Mouse (Mus musculus) gastrocnemius, postnatal 10 days (tissue): ENCODE data around the gene Gm11027. TPM values are rescaled to one million over a fixed set of nuclear protein-coding genes. Genes with fewer than 3 reads are reported as not detected.

Experiments used
- DNase-seq: peaks from one replicate; pipeline ENCODE4 v3.0.0; 2021; ENCODE audit warnings: mixed read lengths
- microRNA-seq, 2 experiments: library from miRNA; unstranded; fragments of <30 nt; microRNA quantifications; one replicate each; pipeline ENCODE4 v1.2.0; 2021
- total RNA-seq, 2 experiments: library from RNA; stranded (reverse); gene quantifications; 2 replicates each; pipeline ENCODE4 v1.2.3; 2021

The Gm11027 gene
- total RNA-seq, 2 experiments from 2014 or later, result not detected

- DNase-seq, result no peak
Measured at GRCm38 (mm10) chr12:116280149-116280652, 5.0 kb downstream of the Gm11027 start.

DNA sequence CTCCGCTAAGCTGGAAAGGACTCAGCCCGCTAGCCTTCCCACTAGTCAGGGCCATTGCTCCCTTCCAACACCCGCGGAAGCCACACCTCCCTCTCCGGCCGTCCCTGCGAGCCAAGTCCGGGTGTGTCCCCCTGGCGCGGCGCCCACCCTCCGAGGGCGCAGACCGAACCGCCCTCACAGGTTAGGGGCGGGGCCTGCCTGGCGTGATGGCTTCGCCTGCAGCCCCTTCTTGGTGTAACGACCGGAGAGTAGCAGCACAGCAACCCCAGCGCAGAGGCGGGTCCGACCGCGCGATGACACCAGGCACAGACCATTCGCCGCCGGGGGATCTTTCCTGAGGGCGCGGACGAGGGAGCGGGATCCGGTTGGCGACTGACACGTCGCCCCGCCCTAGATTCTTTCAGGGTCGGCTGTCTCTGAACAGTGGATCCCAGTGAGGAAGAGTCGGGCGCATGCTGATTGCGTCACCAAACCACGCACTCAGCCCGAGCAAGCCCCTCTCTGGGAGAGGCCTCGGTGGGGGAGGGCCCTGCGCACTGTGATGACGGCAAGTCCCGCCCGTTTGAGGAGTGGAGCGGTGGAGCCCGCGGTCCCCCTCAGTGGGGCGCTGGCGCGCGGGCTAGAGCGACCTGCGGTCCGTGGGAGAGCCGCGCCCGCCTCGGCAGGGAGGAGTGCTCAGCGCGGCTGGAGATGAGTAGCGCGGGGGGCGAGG lies 5.6 kb downstream of the Gm11027 start, which contains the start of gene Esyt2:
Esyt2 (plus strand) TSS at position 544 of the 712 bp plus-strand sequence.
- peak; percentile 99 for DNase-seq

DNA sequence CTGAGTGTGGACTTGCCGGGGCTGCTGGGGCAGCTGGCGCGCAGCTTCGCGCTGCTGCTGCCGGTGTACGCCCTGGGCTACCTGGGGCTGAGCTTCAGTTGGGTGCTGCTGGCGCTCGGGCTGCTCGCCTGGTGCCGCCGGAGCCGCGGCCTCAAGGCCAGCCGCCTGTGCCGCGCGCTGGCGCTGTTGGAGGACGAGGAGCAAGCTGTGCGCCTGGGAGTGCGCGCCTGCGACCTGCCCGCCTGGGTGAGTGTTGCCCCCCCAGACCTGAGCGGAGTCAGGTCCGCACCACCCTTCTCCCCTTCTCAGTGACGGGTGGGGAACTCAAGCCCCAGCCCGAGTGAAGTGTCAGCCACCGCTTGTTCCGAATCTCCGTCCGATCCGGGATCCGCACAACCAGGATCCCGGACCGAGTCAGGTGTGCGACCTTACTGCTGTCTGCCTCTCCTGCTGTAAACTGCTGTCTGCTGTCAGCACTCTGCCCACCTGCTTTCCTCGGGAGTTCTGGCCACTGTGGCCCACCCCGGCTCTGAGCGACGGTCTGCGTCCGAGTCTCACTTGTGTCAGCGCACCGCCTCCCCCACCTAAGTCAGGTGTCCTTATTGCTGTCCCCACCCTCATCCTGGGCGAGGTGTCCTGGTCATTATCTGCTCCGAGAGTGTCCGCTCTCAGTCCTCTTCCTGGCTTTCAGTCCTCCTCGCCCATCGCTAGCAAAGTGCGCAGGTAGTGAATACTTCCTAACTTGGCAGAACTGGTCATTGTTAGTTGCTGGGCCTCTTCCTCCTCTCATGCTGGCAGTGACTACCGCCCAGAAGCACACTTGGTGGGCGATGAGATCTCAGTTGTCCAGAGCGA lies 6.5 kb downstream of the Gm11027 start:
- DNase-seq, result no peak

- no peak for DNase-seq
Measured at GRCm38 (mm10) chr12:116282856-116283255, 7.7 kb downstream of the Gm11027 start.

GRCm38 (mm10) chr12:116283511-116283910 lies 8.3 kb downstream of the Gm11027 start:
- DNase-seq, result no peak

DNA sequence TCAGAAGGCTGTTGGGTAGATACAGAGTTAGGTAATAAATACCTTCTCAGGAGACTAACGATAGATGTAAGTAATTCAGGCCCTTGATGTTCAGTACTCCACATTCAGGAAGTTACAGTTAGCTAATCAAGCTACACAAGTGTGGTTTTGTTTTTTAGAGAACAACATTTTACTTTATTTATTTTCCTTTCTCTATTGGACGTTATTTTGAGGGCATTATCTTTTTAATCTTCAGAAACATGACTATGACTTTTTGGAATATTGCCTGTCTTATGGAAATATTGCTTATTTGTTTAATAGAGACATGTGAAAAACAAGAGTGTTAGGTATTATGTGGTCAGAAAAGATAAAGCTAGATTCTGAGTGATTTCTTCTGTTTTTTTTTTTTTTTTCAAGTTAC lies 18.0 kb downstream of the Gm11027 start:
- no peak for DNase-seq

DNA sequence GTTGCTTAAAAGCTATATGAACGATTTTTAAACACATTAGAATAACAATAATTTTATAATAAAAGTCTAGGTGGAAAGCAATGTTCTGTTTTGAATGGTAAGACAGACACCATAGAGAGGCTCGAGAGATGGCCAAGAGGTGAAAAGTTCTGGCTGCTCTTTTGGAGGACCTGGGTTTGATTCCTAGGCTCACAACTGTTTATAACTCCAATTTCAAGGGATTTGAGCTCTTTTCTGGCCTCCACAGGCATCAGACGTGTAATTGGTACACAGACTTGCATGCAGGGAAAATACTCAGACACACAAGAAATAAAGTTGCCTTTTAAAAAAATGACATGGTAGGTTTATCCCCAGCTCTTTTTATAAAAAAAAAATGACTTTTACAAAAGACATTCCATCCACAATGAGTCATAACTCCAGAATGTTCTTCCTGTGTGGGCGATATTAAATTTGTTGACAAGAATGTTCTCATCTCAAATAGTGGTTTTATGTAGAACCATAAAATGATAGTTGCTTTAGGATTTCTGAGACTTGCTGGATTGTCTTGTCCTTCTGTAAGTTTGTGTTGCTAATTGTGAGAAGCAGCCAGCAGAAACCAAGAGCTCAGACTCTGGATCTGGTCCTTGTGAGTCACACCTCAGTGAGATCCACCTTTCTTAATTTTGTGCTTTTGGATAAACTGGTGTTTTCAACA lies 18.6 kb downstream of the Gm11027 start:
- no peak for DNase-seq

DNA sequence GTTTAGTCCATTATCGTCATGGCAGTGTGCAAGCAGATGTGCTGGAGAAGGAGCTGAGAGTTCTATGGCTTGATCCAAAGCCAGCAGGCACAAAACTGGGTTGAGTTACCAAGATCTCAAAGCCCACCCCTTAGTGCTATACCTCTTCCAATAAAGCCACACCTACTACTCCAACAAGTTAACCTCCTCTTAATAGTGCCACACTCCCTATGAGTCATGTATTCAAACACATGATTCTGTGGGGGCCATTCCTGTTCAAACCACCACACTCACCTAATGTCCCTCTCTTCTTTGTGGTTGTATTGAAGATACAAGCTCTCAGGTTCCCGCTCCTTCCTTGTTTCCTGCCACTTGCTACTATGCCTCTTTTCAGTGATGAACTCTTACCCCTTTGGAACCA lies 24.7 kb downstream of the Gm11027 start:
- DNase-seq, result no peak

GRCm38 (mm10) chr12:116302181-116302580 lies 27.0 kb downstream of the Gm11027 start:
- no peak for DNase-seq

DNA sequence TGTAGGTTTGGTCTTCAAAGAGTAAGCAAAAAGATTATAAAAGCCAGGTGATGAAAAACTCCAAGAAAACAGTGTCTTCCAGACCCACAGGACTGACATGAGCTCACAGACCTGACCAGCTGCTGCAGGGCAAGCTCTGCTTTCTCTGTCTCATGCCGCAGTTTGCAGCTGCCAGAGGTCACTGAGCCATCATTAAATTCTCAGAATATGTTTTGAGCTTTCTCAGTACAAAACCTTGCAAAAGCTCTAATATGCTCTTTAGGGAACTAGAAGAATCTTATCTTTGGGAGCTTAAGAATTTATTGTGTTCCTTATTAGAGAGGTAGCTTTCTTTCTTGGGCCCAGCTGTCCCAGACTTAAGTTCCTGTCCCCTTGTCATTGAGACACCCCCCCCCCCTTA lies 30.9 kb downstream of the Gm11027 start:
- DNase-seq, result no peak

DNA sequence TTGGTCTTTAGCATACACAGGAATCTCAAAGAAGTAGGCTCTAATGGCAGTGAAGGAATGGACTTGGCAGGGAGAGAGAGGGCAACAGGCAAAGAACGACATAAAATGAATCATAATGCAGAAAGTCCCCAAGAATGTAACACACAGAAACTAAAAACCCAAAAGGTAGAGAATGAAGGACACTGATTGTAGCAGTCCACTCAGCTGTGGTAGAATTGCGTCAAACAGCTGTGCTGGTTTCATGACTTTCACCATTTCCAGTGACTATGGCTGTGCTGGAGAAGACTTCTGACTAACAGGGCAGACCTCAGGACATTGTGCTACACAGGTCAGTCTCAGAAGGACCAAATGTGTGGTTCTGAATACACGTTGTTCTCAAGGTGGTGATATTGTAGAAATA lies 32.7 kb downstream of the Gm11027 start:
- DNase-seq, result no peak

- no peak for DNase-seq
Measured at GRCm38 (mm10) chr12:116308612-116309011, 33.4 kb downstream of the Gm11027 start.

DNA sequence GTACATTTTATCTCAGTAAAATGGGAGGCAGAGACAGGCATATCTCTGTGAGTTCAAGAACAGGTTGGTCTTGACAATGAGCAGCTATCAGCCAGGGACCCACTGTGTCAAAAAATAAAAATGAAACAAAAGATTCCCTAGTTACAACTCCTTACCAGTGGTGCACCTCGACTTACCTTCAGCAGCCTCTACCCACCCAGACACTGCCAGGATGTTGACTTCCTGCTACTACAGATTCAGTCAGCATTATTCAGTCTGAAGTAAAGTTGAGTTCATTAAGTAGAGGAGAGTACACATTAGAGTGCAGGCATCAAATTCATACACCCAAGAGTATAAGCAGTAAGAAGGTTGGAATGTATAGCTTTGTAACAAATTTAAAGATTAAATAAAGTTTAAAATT lies 38.6 kb downstream of the Gm11027 start:
- DNase-seq, result no peak

GRCm38 (mm10) chr12:116315498-116315897 lies 40.3 kb downstream of the Gm11027 start:
- no peak for DNase-seq

DNA sequence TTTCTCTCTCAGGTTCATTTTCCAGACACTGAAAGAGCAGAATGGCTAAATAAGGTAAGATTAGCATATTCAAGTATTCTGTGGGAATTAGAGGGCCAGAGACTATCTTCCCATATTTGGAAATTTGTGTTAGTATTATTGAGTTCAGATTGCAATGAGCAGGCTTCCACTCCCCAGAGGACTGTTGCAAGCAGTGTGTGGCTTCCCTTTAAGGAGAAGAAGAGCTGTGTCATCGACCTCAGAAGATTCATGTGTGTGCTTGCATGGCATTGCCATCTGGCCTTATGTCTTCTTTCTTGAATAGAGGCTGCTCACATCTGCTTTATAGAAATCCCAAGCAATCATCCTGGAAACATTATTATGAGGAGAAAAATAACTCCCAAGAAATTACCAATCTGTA lies 42.6 kb downstream of the Gm11027 start:
- DNase-seq, result no peak

Small RNA genes within 50 kb of the gene (microRNA-seq; reads per million reads assigned to microRNA genes)
- gene Gm23190, result 0 reads per million in 2 experiments

Other genes with a start within 250 kb of the Gm11027 start
- gene Zfp386, start 227.7 kb upstream of the Gm11027 start, total RNA-seq, result 10 to 100 TPM; 30.2 to 34.1 TPM
- 1 to 10 TPM; 4.7 to 5.0 TPM for gene Vipr2, start 197.7 kb upstream of the Gm11027 start, total RNA-seq
- 1 to 10 TPM; 4.8 to 5.7 TPM for gene Wdr60, start 12.4 kb upstream of the Gm11027 start, total RNA-seq
- 10 to 100 TPM; 24.7 to 30.6 TPM for gene Esyt2, start 5.8 kb downstream of the Gm11027 start, total RNA-seq
- 10 to 100 TPM; 10.0 to 14.9 TPM for gene Ncapg2, start 130.0 kb downstream of the Gm11027 start, total RNA-seq
- under 1 TPM; 0.31 to 0.45 TPM for gene Ptprn2, start 210.3 kb downstream of the Gm11027 start, total RNA-seq